Mouse (Mus musculus): ENCODE results near the gene Phpt1. TPM values are rescaled to one million over a fixed set of nuclear protein-coding genes. Genes with fewer than 3 reads are reported as not detected.

Phpt1 gene
- total RNA-seq, 2 experiments from 2014 or later, result 64.1 to 67.4 TPM

GRCm38 (mm10) chr2:25526510-25527302 lies 48.3 kb downstream of the Phpt1 start:
- intact Hi-C loops (cut with DNase I), result no loop called here
- no peak for DNase-seq

Other genes starting within 250 kb of the Phpt1 start
- 10 to 100 TPM; 21.9 to 23.2 TPM for gene Man1b1, start 242.9 kb downstream of the Phpt1 start, total RNA-seq (2021)
- 1 to 10 TPM; 3.4 to 3.7 TPM for gene Dpp7, start 218.9 kb downstream of the Phpt1 start, total RNA-seq (2021)
- gene Uap1l1, start 209.5 kb downstream of the Phpt1 start, total RNA-seq (2021), result 1 to 10 TPM; 6.7 to 8.6 TPM
- gene Sapcd2, start 202.9 kb downstream of the Phpt1 start, total RNA-seq (2021), result under 1 TPM; 0.46 to 0.56 TPM
- 10 to 100 TPM; 14.5 to 15.4 TPM for gene Entpd2, start 179.3 kb downstream of the Phpt1 start, total RNA-seq (2021)
- 10 to 100 TPM; 27.3 to 27.8 TPM for gene Npdc1, start 175.9 kb downstream of the Phpt1 start, total RNA-seq (2021)
- under 1 TPM; 0.27 to 0.36 TPM for gene Fut7, start 152.0 kb downstream of the Phpt1 start, total RNA-seq (2021)
- 10 to 100 TPM; 35.5 to 39.9 TPM for gene Abca2, start 146.5 kb downstream of the Phpt1 start, total RNA-seq (2021)
- 1 to 10 TPM; 1.2 to 1.6 TPM for gene Clic3, start 118.4 kb downstream of the Phpt1 start, total RNA-seq (2021)
- 10 to 100 TPM; 23.0 to 23.4 TPM for gene Paxx, start 114.1 kb downstream of the Phpt1 start, total RNA-seq (2021)
- gene Ptgds, start 105.2 kb downstream of the Phpt1 start, total RNA-seq (2021), result 100 to 1,000 TPM; 189 to 202 TPM
- gene Lcn12, start 81.3 kb downstream of the Phpt1 start, total RNA-seq (2021), result not detected
- gene Fbxw5, start 74.5 kb downstream of the Phpt1 start, total RNA-seq (2021), result 10 to 100 TPM; 82.7 to 92.8 TPM
- 1 to 10 TPM; 1.5 to 1.6 TPM for gene C8g, start 73.5 kb downstream of the Phpt1 start, total RNA-seq (2021)
- 10 to 100 TPM; 14.3 to 14.6 TPM for gene Traf2, start 28.3 kb downstream of the Phpt1 start, total RNA-seq (2021)
- gene Edf1, start 17.4 kb downstream of the Phpt1 start, total RNA-seq (2021), result 100 to 1,000 TPM; 215 to 227 TPM
- 1 to 10 TPM in 1 of 2 experiments, under 1 TPM in 1; 0.65 to 2.5 TPM for gene Mamdc4, start 379 bp downstream of the Phpt1 start, total RNA-seq (2021)
- under 1 TPM; 0.08 TPM for gene Ajm1, start 6.5 kb upstream of the Phpt1 start, total RNA-seq (2021)
- 10 to 100 TPM; 60.9 to 62.5 TPM for gene Rabl6, start 33.3 kb upstream of the Phpt1 start, total RNA-seq (2021)
- not detected for gene Ccdc183, start 42.5 kb upstream of the Phpt1 start, total RNA-seq (2021)
- gene Tmem141, start 46.8 kb upstream of the Phpt1 start, total RNA-seq (2021), result 10 to 100 TPM; 24.1 to 29.5 TPM
- 1 to 10 TPM; 5.2 to 7.5 TPM for gene Fcna, start 52.8 kb upstream of the Phpt1 start, total RNA-seq (2021)
- gene Lcn8, start 77.9 kb upstream of the Phpt1 start, total RNA-seq (2021), result under 1 TPM in 1 of 2 experiments, not detected in 1; 0.73 TPM
- gene Lcn5, start 82.7 kb upstream of the Phpt1 start, total RNA-seq (2021), result not detected
- gene Lcn6, start 101.6 kb upstream of the Phpt1 start, total RNA-seq (2021), result not detected
- gene Lcn10, start 107.5 kb upstream of the Phpt1 start, total RNA-seq (2021), result not detected
- gene Obp2a, start 124.8 kb upstream of the Phpt1 start, total RNA-seq (2021), result not detected
- gene Bmyc, start 131.5 kb upstream of the Phpt1 start, total RNA-seq (2021), result 10 to 100 TPM; 12.2 to 13.4 TPM
- not detected for gene Obp2b, start 161.8 kb upstream of the Phpt1 start, total RNA-seq (2021)
- gene Lcn3, start 190.3 kb upstream of the Phpt1 start, total RNA-seq (2021), result not detected
- not detected for gene Lcn11, start 201.8 kb upstream of the Phpt1 start, total RNA-seq (2021)
- gene Gm13539, start 207.0 kb upstream of the Phpt1 start, total RNA-seq (2021), result not detected
- gene Glt6d1, start 240.6 kb upstream of the Phpt1 start, total RNA-seq (2021), result not detected
- gene Lcn9, start 247.9 kb upstream of the Phpt1 start, total RNA-seq (2021), result not detected